Mouse (Mus musculus) stomach, embryonic 16.5 days (tissue): ENCODE measurements around the gene Egln1. TPM values are rescaled to one million over a fixed set of nuclear protein-coding genes. Genes with fewer than 3 reads are reported as not detected.

Experiments
- ATAC-seq: fragments of 200-750 bp; cut with Nextera tagmentation; 2 replicates; pipeline ENCODE4 v1.8.0; 2017; ENCODE audit warnings: moderate number of reproducible peaks, moderate TSS enrichment; ENCODE audit not compliant: insufficient read depth, low FRiP score
- H3K27ac ChIP-seq: fragments of 300-500 bp; sonication (generic); 2 replicates; pipeline ENCODE4 v1.5.1; 2014; ENCODE audit warnings: low read length
- H3K27me3 ChIP-seq: fragments of 300-500 bp; sonication (generic); 2 replicates; pipeline ENCODE4 v1.6.1; 2014; ENCODE audit warnings: low read length, control low read depth, mixed read lengths; ENCODE audit not compliant: control insufficient read depth, insufficient read depth
- H3K36me3 ChIP-seq: fragments of 300-500 bp; sonication (generic); 2 replicates; pipeline ENCODE4 v1.6.1; 2014; ENCODE audit warnings: low read length; ENCODE audit not compliant: control insufficient read depth, insufficient read depth
- H3K4me1 ChIP-seq: fragments of 300-500 bp; sonication (generic); 2 replicates; pipeline ENCODE4 v1.6.1; 2014; ENCODE audit warnings: low read length, control low read depth, mixed read lengths; ENCODE audit not compliant: control insufficient read depth, insufficient read depth
- H3K4me2 ChIP-seq: fragments of 300-500 bp; sonication (generic); 2 replicates; pipeline ENCODE4 v1.6.1; 2014; ENCODE audit warnings: low read depth, low read length, mixed read lengths
- H3K4me3 ChIP-seq: fragments of 300-500 bp; sonication (generic); replicated peaks from 2 replicates; pipeline ENCODE4 v1.5.1; 2014; ENCODE audit warnings: mild to moderate bottlenecking, low read length
- H3K9ac ChIP-seq: fragments of 300-500 bp; sonication (generic); 2 replicates; pipeline ENCODE4 v1.6.1; 2014; ENCODE audit warnings: low read length
- H3K9me3 ChIP-seq: fragments of 300-500 bp; sonication (generic); replicated peaks from 2 replicates; pipeline ENCODE4 v1.6.1; 2016; ENCODE audit warnings: low read length, control low read depth; ENCODE audit not compliant: control insufficient read depth
- WGBS: fragments of 180-500 bp; shearing (Covaris S2); extraction: QIAGEN DNeasy Blood & Tissue Kit; methylation state at CpG from one replicate; pipeline ENCODE4 v1.1.7; 2014; 5-methylcytosine and 5-hydroxymethylcytosine counted together
- polyA plus RNA-seq: library from polyadenylated mRNA; unstranded; fragments of >200 nt; fragmentation: Nextera tagmentation; extraction: Ambion mirVana; gene quantifications from 2 replicates; pipeline ENCODE4 v1.2.1, GENCODE M21; 2015

Gene Egln1
- polyA plus RNA-seq, 1 experiment from 2014 or later, result 12.9 TPM

DNA sequence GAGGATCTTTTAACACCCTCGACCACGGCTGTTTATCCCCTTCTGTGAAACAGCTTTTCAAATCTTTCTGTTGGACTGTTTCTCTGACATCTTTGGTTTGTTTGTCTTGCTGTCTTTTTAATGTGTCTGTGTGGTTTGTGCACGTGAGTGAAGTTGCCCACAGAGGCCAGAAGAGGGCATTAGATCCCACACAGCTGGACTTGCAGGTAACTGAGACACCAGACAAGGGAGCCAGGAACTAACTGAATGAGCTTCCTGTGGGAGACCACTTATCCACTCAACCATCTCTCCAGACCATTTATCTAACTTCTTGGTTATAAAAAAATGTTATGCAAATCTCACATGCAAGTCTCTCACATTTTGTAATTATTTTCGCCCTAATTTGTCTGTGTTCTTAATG is 18.5 kb downstream of the Egln1 start:
- no peaks in the 10 kb centered on the region for H3K27me3 ChIP-seq
- WGBS, result 83% methylated on average over 4 of the region's 4 CpGs
- H3K4me2 ChIP-seq, result no peak overlapping the region
- H3K4me3 ChIP-seq, result no peak overlapping the region
- no peak overlapping the region for H3K27ac ChIP-seq
- ATAC-seq, result no peak
- H3K36me3 ChIP-seq, result no peaks in the 10 kb centered on the region
- H3K4me1 ChIP-seq, result peaks cover 7% of the 10 kb centered on the region; the same call in 1 of the 2 replicates
- no peak overlapping the region for H3K9ac ChIP-seq
- no peaks in the 10 kb centered on the region for H3K9me3 ChIP-seq

DNA sequence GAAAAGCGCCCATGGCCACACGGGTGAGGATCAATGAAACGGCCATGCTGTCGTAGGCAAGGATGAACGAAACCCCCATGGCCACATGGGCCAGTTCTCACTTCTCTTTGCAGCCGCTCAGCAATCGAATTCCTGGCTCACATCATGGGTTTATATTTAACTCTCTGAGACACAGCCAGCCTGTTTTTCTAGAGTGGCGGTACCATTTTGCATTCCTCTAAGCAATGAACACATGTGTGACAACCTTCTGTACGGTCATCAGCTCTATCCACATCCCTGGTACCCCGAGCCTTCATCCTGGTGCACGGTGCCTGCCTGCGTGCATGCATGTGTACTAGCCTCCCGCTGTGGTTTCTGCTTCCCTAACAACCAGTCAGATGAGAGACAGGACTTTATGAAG is 19.0 kb downstream of the Egln1 start:
- Histone ChIP-seq H3K4me2 (no peak overlapping the region), H3K4me3 (no peak overlapping the region), H3K9ac (no peak overlapping the region), H3K27ac (no peak overlapping the region), H3K27me3 (no peaks in the 10 kb centered on the region), H3K36me3 (no peaks in the 10 kb centered on the region), H3K9me3 (no peaks in the 10 kb centered on the region), H3K4me1 (peaks cover 7% of the 10 kb centered on the region; the same call in 1 of the 2 replicates)
- no peak for ATAC-seq
- 81% methylated on average over 13 of the region's 13 CpGs for WGBS

DNA sequence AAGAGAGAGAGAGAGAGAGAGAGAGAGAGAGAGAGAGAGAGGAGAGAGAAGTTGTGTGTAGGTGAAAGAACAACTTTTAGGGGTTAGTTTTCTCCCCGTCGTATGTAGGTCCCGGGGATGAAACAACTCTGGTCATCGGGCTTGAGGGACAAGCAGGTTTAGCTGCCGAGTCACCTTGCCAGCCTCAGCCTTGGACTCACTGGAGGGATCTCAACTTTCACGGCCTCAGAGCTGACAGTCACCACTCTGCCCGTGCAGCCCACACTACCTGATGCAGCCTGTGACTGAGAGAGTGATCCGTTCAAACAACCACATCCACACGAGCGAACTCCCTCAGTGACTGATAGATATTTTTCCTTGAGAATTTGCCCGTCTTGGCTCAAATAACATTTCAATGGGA is 20.1 kb downstream of the Egln1 start:
- H3K9ac ChIP-seq, result no peak overlapping the region
- WGBS, result 76% methylated on average over 11 of the region's 11 CpGs
- ATAC-seq, result no peak
- no peaks in the 10 kb centered on the region for H3K9me3 ChIP-seq
- H3K36me3 ChIP-seq, result no peaks in the 10 kb centered on the region
- no peak overlapping the region for H3K27ac ChIP-seq
- H3K4me2 ChIP-seq, result no peak overlapping the region
- no peak overlapping the region for H3K4me3 ChIP-seq
- H3K4me1 ChIP-seq, result peaks cover 7% of the 10 kb centered on the region; the same call in 1 of the 2 replicates
- H3K27me3 ChIP-seq, result no peaks in the 10 kb centered on the region

DNA sequence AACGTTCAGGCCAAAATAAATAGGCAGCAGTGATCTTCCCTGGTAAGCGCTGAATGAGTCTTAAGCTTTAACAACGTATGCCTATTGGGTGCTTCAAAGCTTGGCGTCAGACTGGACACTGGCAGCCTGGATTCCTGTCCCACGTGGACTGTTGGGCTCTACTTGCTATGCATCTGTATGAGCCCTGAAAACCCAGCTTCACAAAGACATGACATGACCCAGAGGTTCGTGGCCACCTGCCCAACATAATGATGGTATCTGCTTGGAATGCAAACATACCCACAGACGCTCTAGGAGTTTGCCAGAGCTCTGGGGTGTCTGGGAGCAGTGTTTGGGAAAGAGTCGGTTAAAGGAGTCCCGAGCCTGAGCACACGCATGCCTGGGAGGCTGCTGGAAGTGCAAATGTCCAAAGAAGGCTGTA is 22.8 kb downstream of the Egln1 start:
- H3K4me3 ChIP-seq, result no peak overlapping the region
- no peaks in the 10 kb centered on the region for H3K36me3 ChIP-seq
- H3K4me2 ChIP-seq, result no peak overlapping the region
- WGBS, result 34% methylated on average over 10 of the region's 10 CpGs
- peaks cover 22% of the 10 kb centered on the region for H3K4me1 ChIP-seq
- H3K9ac ChIP-seq, result no peak overlapping the region
- no peaks in the 10 kb centered on the region for H3K27me3 ChIP-seq
- peak; percentile 79 for ATAC-seq
- H3K9me3 ChIP-seq, result no peaks in the 10 kb centered on the region
- H3K27ac ChIP-seq, result peak overlapping the region; percentile 54

DNA sequence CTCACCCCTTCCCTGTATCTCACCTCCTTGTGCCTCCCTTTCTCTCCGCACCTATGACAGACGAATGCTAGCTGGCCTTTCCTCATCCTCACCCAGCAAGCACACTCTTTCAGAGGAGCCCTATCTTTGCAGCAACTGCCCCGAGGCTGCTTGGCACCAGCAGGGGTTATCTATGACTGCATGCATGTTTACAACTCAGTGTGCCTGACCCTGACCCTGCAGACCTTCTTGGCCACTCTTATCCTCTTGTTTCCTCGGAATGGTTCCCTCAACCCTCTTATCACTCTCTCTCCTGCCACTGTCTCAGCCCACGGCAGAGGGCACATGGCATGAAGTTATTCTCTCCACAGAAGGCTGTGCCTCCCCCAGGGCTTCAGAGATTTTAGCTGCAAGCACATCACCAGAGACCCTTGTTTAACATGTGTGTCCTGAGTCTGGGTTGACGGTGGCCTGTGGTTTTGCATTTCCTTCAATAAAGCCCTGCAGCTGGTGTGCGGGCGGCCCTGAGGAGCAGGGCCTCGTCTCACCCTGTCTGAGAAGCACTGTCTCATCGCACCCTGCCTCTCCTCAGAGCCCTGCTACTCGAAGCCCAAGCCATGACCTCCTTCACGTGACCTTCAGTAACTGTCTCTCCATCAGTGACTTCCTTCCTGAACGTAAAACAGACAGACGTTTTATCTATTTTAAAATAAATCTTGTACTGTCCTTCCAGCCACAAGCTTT is 23.4 kb downstream of the Egln1 start:
- Histone ChIP-seq H3K4me1 (peaks cover 27% of the 10 kb centered on the region), H3K4me2 (no peak overlapping the region), H3K27me3 (no peaks in the 10 kb centered on the region), H3K36me3 (no peaks in the 10 kb centered on the region), H3K9me3 (no peaks in the 10 kb centered on the region), H3K4me3 (no peak overlapping the region), H3K27ac (peak overlapping the region; percentile 54; the same call in 1 of the 2 replicates), H3K9ac (no peak overlapping the region)
- ATAC-seq, result no peak
- WGBS, result 54% methylated on average over 14 of the region's 14 CpGs

DNA sequence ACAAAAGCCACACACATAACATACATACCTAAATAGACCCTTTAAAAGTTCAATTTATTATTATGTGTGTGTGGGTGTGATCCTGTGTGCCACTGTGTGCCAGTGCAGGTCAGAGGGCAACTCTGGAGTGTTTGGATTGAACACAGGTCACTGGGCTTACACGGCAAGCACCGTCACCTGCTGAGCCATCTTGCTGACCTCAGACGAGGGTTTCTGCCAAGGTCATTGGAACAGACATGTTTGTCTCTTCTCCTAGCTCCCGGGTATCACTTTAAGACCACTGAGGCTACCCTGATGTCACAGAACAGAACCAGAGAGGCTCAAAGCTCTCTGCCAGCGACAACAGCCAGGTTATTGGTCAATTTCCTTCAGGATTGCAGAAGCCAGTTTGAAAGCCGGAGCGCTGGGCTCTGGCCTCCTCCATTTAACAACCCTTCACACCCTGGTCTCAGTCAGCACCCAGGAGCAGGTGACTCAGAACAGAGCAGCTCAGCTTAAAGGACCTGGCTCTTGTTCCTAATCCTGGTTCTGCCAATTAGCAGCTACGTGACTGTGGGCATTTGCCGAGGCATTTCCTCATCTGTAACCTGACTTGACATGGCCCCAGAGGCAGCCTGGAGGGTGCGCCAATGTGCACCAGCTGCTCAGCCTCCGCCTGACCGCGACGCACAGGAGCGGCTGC is 25.0 kb downstream of the Egln1 start:
- H3K4me2 ChIP-seq, result no peak overlapping the region
- H3K27ac ChIP-seq, result no peak overlapping the region
- H3K9ac ChIP-seq, result no peak overlapping the region
- WGBS, result 86% methylated on average over 15 of the region's 15 CpGs
- H3K4me1 ChIP-seq, result peaks cover 31% of the 10 kb centered on the region
- ATAC-seq, result no peak
- H3K36me3 ChIP-seq, result no peaks in the 10 kb centered on the region
- H3K27me3 ChIP-seq, result no peaks in the 10 kb centered on the region
- H3K9me3 ChIP-seq, result no peaks in the 10 kb centered on the region
- no peak overlapping the region for H3K4me3 ChIP-seq

DNA sequence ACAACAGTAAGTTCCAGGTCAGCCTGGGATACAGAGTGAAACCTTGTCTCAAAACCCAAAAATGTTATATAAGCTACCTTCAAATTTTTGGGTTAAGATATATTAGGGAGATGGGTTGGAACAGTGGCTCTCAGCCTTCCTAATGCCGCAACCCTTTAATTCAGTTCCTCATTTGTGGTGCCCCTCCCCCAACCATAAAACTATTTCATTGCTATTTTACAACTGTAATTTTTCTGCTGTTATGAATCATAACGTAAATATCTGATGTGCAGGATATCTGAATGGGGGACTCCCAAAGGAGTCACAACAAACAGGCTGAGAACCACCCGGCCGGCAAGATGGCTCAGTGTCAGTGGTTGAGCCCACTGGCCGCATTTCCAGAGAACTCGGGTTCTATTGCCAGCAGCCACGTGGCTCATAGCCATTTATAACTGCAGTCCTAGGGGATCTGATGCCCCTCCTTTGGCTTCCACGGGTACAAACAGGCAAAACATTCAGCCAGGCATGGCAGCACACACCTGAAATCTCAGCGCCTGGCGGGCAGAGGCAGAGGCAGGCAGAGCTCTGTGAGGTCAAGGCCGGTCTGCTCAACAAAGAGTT is 26.5 kb downstream of the Egln1 start:
- Histone ChIP-seq H3K9me3 (no peaks in the 10 kb centered on the region), H3K4me2 (no peak overlapping the region), H3K4me3 (no peak overlapping the region), H3K27me3 (no peaks in the 10 kb centered on the region), H3K36me3 (no peaks in the 10 kb centered on the region), H3K4me1 (peaks cover 31% of the 10 kb centered on the region), H3K27ac (no peak overlapping the region), H3K9ac (no peak overlapping the region)
- no peak for ATAC-seq
- WGBS, result 74% methylated on average over 11 of the region's 11 CpGs

DNA sequence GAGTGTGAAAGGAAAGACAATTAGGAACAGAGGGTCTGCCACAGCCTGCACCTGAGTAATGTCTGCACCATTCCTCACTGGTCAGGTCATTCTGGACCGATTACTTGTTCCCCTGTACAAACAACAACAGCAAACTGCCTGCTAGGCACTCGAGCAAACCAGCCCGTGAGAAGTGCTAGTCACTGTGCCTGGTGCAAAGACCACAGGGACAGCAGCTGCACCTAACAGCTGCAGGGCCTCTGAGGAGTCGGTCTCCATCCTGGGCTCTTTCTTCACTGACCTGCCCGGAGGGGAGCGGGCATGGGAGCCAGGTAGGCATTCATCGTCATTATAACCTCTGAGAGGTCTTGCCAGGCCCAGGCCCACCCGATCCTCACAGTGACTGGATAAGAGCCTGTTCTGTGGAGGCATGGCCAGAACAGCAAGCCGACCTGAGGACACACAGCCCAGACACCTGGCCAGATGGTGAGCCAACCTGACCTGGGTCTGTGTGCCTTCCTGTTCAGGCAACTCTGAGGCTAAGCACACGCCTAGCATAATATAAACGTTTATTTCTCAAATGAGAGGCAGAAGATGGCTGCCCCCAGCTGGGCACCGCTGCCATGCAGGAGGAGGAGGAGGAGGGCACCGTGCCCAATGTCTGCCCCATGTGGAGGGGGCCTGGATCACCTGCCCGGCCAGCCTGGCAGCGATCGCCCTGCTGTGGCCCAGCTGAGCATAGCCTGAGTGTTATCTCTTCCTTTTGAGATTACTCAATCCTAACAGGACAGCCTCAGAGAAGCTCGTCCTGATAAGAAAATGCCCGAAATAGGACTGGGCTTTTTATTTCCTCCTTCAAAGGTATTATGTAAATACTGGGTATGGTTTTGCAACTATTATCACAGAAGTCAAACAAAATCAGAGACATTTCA is 27.5 kb downstream of the Egln1 start:
- H3K9ac ChIP-seq, result no peak overlapping the region

More for the DNA sequence above, 27.5 kb downstream of the Egln1 start:
- 0 out of 2 replicates have a peak, but pooled peaks have one; percentile 27 for ATAC-seq
- H3K4me2 ChIP-seq, result peak overlapping the region; percentile 14; the same call in 1 of the 2 replicates
- H3K36me3 ChIP-seq, result no peaks in the 10 kb centered on the region
- no peaks in the 10 kb centered on the region for H3K27me3 ChIP-seq
- H3K4me1 ChIP-seq, result peaks cover 27% of the 10 kb centered on the region
- no peak overlapping the region for H3K27ac ChIP-seq
- no peak overlapping the region for H3K4me3 ChIP-seq
- no peaks in the 10 kb centered on the region for H3K9me3 ChIP-seq
- 46% methylated on average over 18 of the region's 18 CpGs for WGBS
